ENCODE assay signal across 9 mouse cellular contexts in the genomic region with DNA sequence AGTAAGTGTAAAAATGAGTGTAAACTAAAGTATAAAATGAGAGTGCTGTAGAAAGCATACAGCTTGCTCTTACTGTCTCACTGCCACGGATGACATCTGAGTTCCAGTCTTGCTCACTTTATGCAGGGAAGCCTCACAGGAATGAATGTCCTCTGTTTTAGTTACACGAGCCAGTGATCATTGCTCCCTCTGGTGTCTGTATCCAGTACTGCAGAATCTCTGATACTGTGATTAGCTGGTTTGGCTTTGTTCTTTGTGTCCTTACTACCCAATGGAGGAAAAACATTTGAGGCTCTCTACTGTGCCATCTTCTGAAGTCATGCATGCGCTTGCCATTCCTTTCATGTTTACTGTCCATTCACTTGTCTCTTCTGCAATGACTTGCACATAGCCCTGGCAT.
DNase-seq lines count a peak whose midpoint lies in the region; ATAC-seq lines count a peak whose summit lies in the region.
"Had no signal": no experiment of that assay in that cellular context is flagged by ENCODE, and none has a peak within 500 bp of the region (broad histone marks: within the 10 kb centered on the region; RNA-seq: fewer than 3 reads in every experiment).

No protein-coding gene starts in this region.

- no peak overlapping the region for H3K4me2 ChIP-seq in kidney, embryonic 16.5 days (replicated peaks; ENCODE audit: low read depth, low read length)
- H3K4me2 ChIP-seq in embryonic facial prominence, embryonic 11.5 days (ENCODE audit: low read depth, low read length), result no peak overlapping the region
- H3K4me2 ChIP-seq in hindbrain, embryonic 11.5 days (replicated peaks; ENCODE audit: low read depth, low read length), result no peak overlapping the region
- H3K4me2 ChIP-seq in midbrain, embryonic 13.5 days (replicated peaks), result no peak overlapping the region

- no peak overlapping the region for H3K27ac ChIP-seq in kidney, embryonic 16.5 days (ENCODE audit: low read length)
- no peak overlapping the region for H3K27ac ChIP-seq in embryonic facial prominence, embryonic 11.5 days (replicated peaks; ENCODE audit: low read depth, low read length)
- no peak overlapping the region for H3K27ac ChIP-seq in hindbrain, embryonic 11.5 days (ENCODE audit: low read depth, low read length)
- no peak overlapping the region for H3K27ac ChIP-seq in midbrain, embryonic 13.5 days
- H3K27ac ChIP-seq: macrophage had no signal

- H3K4me3 ChIP-seq in kidney, embryonic 16.5 days (ENCODE audit: low read length), result no peak overlapping the region
- no peak overlapping the region for H3K4me3 ChIP-seq in embryonic facial prominence, embryonic 11.5 days (ENCODE audit: low read depth, low read length)
- H3K4me3 ChIP-seq in hindbrain, embryonic 11.5 days (ENCODE audit: low read depth, low read length), result no peak overlapping the region
- H3K4me3 ChIP-seq in midbrain, embryonic 13.5 days (replicated peaks), result no peak overlapping the region

- H3K27me3 ChIP-seq in kidney, embryonic 16.5 days (ENCODE audit: insufficient read depth, low read length), result no peaks in the 10 kb centered on the region
- H3K27me3 ChIP-seq in embryonic facial prominence, embryonic 11.5 days (ENCODE audit: control insufficient read depth, insufficient read depth, low read length), result no peaks in the 10 kb centered on the region
- H3K27me3 ChIP-seq in hindbrain, embryonic 11.5 days (ENCODE audit: control insufficient read depth, insufficient read depth, low read length), result no peaks in the 10 kb centered on the region
- no peaks in the 10 kb centered on the region for H3K27me3 ChIP-seq in midbrain, embryonic 13.5 days
- no peaks in the 10 kb centered on the region for H3K27me3 ChIP-seq in splenic B cell, adult 2 months (ENCODE audit: control insufficient read depth, insufficient read depth, low read length, poor library complexity, severe bottlenecking)

- ATAC-seq in kidney, embryonic 16.5 days (ENCODE audit: low FRiP score, low TSS enrichment), result no peak
- no peak for ATAC-seq in embryonic facial prominence, embryonic 11.5 days (replicated peaks; ENCODE audit: insufficient number of reproducible peaks, low FRiP score, low TSS enrichment, low read depth)
- no peak for ATAC-seq in hindbrain, embryonic 11.5 days (ENCODE audit: low FRiP score)
- ATAC-seq in midbrain, embryonic 13.5 days, result 0 out of 2 replicates have a peak, but pooled peaks have one; percentile 45

- no peaks in the 10 kb centered on the region for H3K36me3 ChIP-seq in kidney, embryonic 16.5 days (ENCODE audit: insufficient read depth, low read length)
- H3K36me3 ChIP-seq in embryonic facial prominence, embryonic 11.5 days (replicated peaks; ENCODE audit: control insufficient read depth, insufficient read depth, low read depth, low read length), result no peaks in the 10 kb centered on the region
- no peaks in the 10 kb centered on the region for H3K36me3 ChIP-seq in hindbrain, embryonic 11.5 days (ENCODE audit: control insufficient read depth, insufficient read depth, low read length)
- no peaks in the 10 kb centered on the region for H3K36me3 ChIP-seq in midbrain, embryonic 13.5 days
- H3K36me3 ChIP-seq in splenic B cell, adult 2 months (ENCODE audit: control insufficient read depth, insufficient read depth, low read length, poor library complexity, severe bottlenecking), result no peaks in the 10 kb centered on the region; the same call in 1 of the 2 replicates

- DNase-seq in kidney, adult 11 months, result peak; percentile 48
- DNase-seq in adrenal gland, postnatal 36 days, result peak; percentile 25 to 68
- peak; percentile 85 for DNase-seq in embryonic facial prominence, embryonic 11.5 days (ENCODE audit: low spot score)
- peak; percentile 83 for DNase-seq in hindbrain, embryonic 11.5 days (ENCODE audit: low spot score)
- peak; percentile 78 to 83 for DNase-seq in left cerebral cortex, adult 18-20 months (ENCODE audit: low spot score in 2 of 2)
- peak; percentile 70 for DNase-seq in splenic B cell, adult 2 months (ENCODE audit: low read depth, low spot score)

- WGBS in kidney, embryonic 16.5 days, result 41% methylated on average over 3 of the region's 3 CpGs
- WGBS in embryonic facial prominence, embryonic 11.5 days, result 38% methylated on average over 3 of the region's 3 CpGs
- 41% methylated on average over 3 of the region's 3 CpGs for WGBS in hindbrain, embryonic 11.5 days
- 40% methylated on average over 3 of the region's 3 CpGs for WGBS in midbrain, embryonic 13.5 days

- H3K9ac ChIP-seq in kidney, embryonic 16.5 days (replicated peaks; ENCODE audit: low read length), result no peak overlapping the region
- no peak overlapping the region for H3K9ac ChIP-seq in embryonic facial prominence, embryonic 11.5 days (replicated peaks; ENCODE audit: low read length)
- no peak overlapping the region for H3K9ac ChIP-seq in hindbrain, embryonic 11.5 days (ENCODE audit: low read depth, low read length)
- no peak overlapping the region for H3K9ac ChIP-seq in midbrain, embryonic 13.5 days (replicated peaks)

- no peaks in the 10 kb centered on the region for H3K4me1 ChIP-seq in kidney, embryonic 16.5 days (ENCODE audit: insufficient read depth, low read length)
- H3K4me1 ChIP-seq in embryonic facial prominence, embryonic 11.5 days (ENCODE audit: control insufficient read depth, insufficient read depth, low read length), result no peaks in the 10 kb centered on the region
- no peaks in the 10 kb centered on the region for H3K4me1 ChIP-seq in hindbrain, embryonic 11.5 days (replicated peaks; ENCODE audit: control insufficient read depth, insufficient read depth, low read length)
- no peaks in the 10 kb centered on the region for H3K4me1 ChIP-seq in midbrain, embryonic 13.5 days (replicated peaks)

- no peaks in the 10 kb centered on the region for H3K9me3 ChIP-seq in kidney, embryonic 16.5 days (ENCODE audit: low read length)
- H3K9me3 ChIP-seq in embryonic facial prominence, embryonic 11.5 days (replicated peaks; ENCODE audit: control insufficient read depth, low read length), result no peaks in the 10 kb centered on the region
- H3K9me3 ChIP-seq in hindbrain, embryonic 11.5 days (ENCODE audit: control insufficient read depth, low read length), result no peaks in the 10 kb centered on the region
- H3K9me3 ChIP-seq in midbrain, embryonic 13.5 days, result no peaks in the 10 kb centered on the region
